Mouse (Mus musculus) hindbrain, embryonic 14.5 days (tissue): ENCODE data around the gene Lamtor3. TPM values are rescaled to one million over a fixed set of nuclear protein-coding genes. Genes with fewer than 3 reads are reported as not detected.

Experiments
- ATAC-seq: fragments of 200-750 bp; cut with Nextera tagmentation; 2 replicates; pipeline ENCODE4 v1.8.0; 2017; ENCODE audit warnings: moderate number of reproducible peaks, mild to moderate bottlenecking, moderate TSS enrichment, moderate library complexity; ENCODE audit not compliant: low FRiP score
- DNase-seq: peaks from one replicate; pipeline ENCODE4 v3.0.0-alpha.2; 2015; ENCODE audit warnings: low spot score
- H3K27ac ChIP-seq: fragments of 300-500 bp; sonication (generic); 2 replicates; pipeline ENCODE4 v1.5.1; 2014; ENCODE audit warnings: mild to moderate bottlenecking, moderate library complexity
- H3K27me3 ChIP-seq: fragments of 300-500 bp; sonication (generic); 2 replicates; pipeline ENCODE4 v1.6.1; 2014; ENCODE audit warnings: mild to moderate bottlenecking, low read length, mixed read lengths; ENCODE audit not compliant: control insufficient read depth, insufficient read depth
- H3K36me3 ChIP-seq: fragments of 300-500 bp; sonication (generic); replicated peaks from 2 replicates; pipeline ENCODE4 v1.6.1; 2014; ENCODE audit not compliant: control insufficient read depth, insufficient read depth
- H3K4me1 ChIP-seq: fragments of 300-500 bp; sonication (generic); replicated peaks from 2 replicates; pipeline ENCODE4 v1.6.1; 2014; ENCODE audit warnings: antibody characterized with exemption, low read length, mixed read lengths; ENCODE audit not compliant: control insufficient read depth, insufficient read depth
- H3K4me2 ChIP-seq: fragments of 300-500 bp; sonication (generic); replicated peaks from 2 replicates; pipeline ENCODE4 v1.6.1; 2014; ENCODE audit warnings: mild to moderate bottlenecking, moderate library complexity
- H3K4me3 ChIP-seq: fragments of 300-500 bp; sonication (generic); replicated peaks from 2 replicates; pipeline ENCODE4 v1.5.1; 2014; ENCODE audit warnings: mild to moderate bottlenecking, low read length
- H3K9ac ChIP-seq: fragments of 300-500 bp; sonication (generic); 2 replicates; pipeline ENCODE4 v1.6.1; 2014
- H3K9me3 ChIP-seq: fragments of 300-500 bp; sonication (generic); 2 replicates; pipeline ENCODE4 v1.6.1; 2016; ENCODE audit warnings: low read length; ENCODE audit not compliant: control insufficient read depth
- WGBS: fragments of 180-500 bp; shearing (Covaris S2); extraction: QIAGEN DNeasy Blood & Tissue Kit; methylation state at CpG from one replicate; pipeline ENCODE4 v1.1.7; 2014; 5-methylcytosine and 5-hydroxymethylcytosine counted together
- polyA plus RNA-seq: library from polyadenylated mRNA; unstranded; fragments of >200 nt; fragmentation: Nextera tagmentation; extraction: Ambion mirVana; gene quantifications from 2 replicates; pipeline ENCODE4 v1.2.1, GENCODE M21; 2014

The Lamtor3 gene
- polyA plus RNA-seq, 1 experiment from 2014 or later: 128 TPM

DNA sequence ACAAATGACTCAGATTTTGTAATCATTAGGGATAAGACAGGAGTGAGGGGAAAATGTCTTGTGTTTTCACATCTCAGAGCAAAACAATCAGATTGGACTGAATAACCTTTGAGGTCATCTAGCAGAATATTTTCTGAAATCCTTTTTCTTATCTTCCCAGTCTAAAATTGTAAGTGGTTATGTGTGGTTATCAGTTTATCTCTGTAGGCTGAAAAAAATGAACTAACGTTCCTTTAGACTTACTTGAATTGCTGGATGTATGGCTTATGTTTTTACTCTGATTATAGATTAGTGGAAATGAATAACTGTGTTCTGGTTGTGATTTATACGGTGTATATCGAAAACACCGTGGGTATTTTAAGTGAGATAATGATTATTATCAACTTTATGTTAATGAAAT is 2.3 kb downstream of the Lamtor3 start:
- DNase-seq (no peak), ATAC-seq (no peak)
- Histone ChIP-seq H3K27me3 (no peaks in the 10 kb centered on the region), H3K4me2 (no peak overlapping the region), H3K27ac (no peak overlapping the region), H3K9ac (no peak overlapping the region), H3K4me1 (peaks cover 20% of the 10 kb centered on the region), H3K36me3 (peaks cover 38% of the 10 kb centered on the region), H3K9me3 (no peaks in the 10 kb centered on the region), H3K4me3 (no peak overlapping the region)
- 98% methylated on average over 4 of the region's 4 CpGs for WGBS

DNA sequence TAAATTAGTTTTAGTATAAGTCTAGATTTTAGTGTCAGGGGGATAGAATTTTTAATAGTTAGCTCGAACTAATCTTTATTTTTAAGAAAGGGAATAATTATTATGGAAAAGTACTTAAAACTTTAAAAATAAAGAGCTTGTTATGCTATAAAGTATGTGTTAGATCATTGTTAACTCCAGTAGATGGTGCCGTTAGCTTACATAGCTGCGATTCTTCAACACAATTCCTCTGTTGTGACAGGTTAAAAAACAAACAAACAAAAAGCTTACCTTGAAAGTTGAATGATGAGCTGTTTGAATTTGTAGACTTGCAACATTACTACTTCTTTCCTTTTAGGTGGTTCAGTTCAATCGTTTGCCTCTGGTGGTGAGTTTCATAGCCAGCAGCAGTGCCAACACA is 8.7 kb downstream of the Lamtor3 start:
- DNase-seq (no peak), ATAC-seq (no peak)
- H3K27me3 ChIP-seq: no peaks in the 10 kb centered on the region
- H3K4me2 ChIP-seq: no peak overlapping the region
- no peak overlapping the region for H3K9ac ChIP-seq
- H3K36me3 ChIP-seq: peaks cover 78% of the 10 kb centered on the region
- no peak overlapping the region for H3K27ac ChIP-seq
- H3K4me3 ChIP-seq: no peak overlapping the region
- H3K4me1 ChIP-seq: no peaks in the 10 kb centered on the region
- 97% methylated on average over 4 of the region's 4 CpGs for WGBS
- H3K9me3 ChIP-seq: no peaks in the 10 kb centered on the region

DNA sequence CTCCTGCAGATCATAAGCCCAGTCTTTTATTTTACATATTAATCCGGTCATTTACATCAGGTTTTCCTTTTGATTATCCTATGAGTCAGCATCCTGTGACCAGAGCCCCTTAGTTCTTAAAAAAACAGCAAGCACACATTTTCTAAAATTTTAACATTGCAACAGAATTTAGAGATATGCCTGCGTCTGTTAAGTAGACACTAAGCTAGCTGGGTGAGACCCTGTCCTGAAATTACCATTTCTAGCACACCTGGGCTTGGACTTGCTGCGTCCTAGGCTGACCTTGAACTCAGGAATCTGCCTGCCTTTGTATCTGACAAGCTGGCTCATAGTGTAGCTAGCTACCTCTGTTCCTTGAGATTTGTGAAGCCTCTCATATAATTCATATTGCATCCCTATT is 11.6 kb downstream of the Lamtor3 start:
- no peak for ATAC-seq
- no peak overlapping the region for H3K9ac ChIP-seq
- WGBS: 94% methylated on average over 3 of the region's 3 CpGs

DNA sequence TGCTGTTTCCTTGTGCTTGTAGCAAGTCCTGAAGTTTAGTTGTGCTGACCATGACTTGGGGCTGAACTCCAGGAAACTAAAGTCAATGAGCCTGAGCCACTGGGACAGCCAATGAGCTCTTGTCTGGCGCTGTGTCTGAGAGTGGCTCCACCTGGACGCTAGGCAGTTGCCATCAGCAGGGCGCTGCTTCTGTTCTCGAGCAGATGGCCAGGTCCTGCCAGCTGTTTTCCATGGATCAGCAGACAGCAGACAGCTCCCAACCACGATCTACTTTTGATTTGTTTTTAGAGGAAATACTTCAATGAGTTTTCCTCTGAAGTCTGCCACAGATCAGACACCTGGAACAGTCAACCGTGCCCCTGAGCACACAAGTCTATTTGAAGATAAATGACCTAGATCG is 14.4 kb downstream of the Lamtor3 start:
- DNase-seq (no peak), ATAC-seq (no peak)
- H3K9me3 ChIP-seq: no peaks in the 10 kb centered on the region
- H3K27me3 ChIP-seq: no peaks in the 10 kb centered on the region
- H3K4me1 ChIP-seq: no peaks in the 10 kb centered on the region
- peaks cover 36% of the 10 kb centered on the region for H3K36me3 ChIP-seq
- no peak overlapping the region for H3K4me2 ChIP-seq
- H3K9ac ChIP-seq: no peak overlapping the region
- WGBS: 83% methylated on average over 7 of the region's 7 CpGs
- H3K4me3 ChIP-seq: no peak overlapping the region
- no peak overlapping the region for H3K27ac ChIP-seq

More for the DNA sequence above, 11.6 kb downstream of the Lamtor3 start:
- H3K4me1 ChIP-seq: no peaks in the 10 kb centered on the region
- H3K4me2 ChIP-seq: no peak overlapping the region
- peaks cover 62% of the 10 kb centered on the region for H3K36me3 ChIP-seq
- no peak for DNase-seq
- no peaks in the 10 kb centered on the region for H3K27me3 ChIP-seq
- no peaks in the 10 kb centered on the region for H3K9me3 ChIP-seq
- no peak overlapping the region for H3K27ac ChIP-seq
- H3K4me3 ChIP-seq: no peak overlapping the region

DNA sequence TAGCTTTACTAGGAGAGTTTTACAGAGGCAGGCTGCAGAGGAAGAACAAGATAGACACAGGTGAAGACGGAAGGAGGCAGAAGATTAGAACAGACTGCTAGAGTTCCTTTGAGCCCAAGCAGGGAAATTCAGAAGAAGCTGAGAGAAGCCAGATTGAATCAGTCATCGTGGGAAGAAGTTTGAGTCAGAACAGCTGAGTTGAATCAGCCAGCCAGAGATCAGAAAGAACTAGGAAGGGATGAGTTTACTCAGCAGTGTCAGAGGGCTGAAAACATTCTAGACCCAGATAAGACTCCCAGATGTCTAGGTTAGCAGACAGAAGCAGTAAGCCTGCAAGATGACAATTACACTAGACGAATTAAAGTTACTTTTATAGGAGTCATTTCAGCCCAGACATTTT is 15.7 kb downstream of the Lamtor3 start:
- Histone ChIP-seq H3K36me3 (peaks cover 24% of the 10 kb centered on the region), H3K4me3 (no peak overlapping the region), H3K4me1 (no peaks in the 10 kb centered on the region), H3K4me2 (no peak overlapping the region), H3K27me3 (no peaks in the 10 kb centered on the region), H3K27ac (no peak overlapping the region), H3K9me3 (no peaks in the 10 kb centered on the region), H3K9ac (no peak overlapping the region)
- 83% methylated on average over 3 of the region's 3 CpGs for WGBS
- ATAC-seq (no peak), DNase-seq (no peak)

DNA sequence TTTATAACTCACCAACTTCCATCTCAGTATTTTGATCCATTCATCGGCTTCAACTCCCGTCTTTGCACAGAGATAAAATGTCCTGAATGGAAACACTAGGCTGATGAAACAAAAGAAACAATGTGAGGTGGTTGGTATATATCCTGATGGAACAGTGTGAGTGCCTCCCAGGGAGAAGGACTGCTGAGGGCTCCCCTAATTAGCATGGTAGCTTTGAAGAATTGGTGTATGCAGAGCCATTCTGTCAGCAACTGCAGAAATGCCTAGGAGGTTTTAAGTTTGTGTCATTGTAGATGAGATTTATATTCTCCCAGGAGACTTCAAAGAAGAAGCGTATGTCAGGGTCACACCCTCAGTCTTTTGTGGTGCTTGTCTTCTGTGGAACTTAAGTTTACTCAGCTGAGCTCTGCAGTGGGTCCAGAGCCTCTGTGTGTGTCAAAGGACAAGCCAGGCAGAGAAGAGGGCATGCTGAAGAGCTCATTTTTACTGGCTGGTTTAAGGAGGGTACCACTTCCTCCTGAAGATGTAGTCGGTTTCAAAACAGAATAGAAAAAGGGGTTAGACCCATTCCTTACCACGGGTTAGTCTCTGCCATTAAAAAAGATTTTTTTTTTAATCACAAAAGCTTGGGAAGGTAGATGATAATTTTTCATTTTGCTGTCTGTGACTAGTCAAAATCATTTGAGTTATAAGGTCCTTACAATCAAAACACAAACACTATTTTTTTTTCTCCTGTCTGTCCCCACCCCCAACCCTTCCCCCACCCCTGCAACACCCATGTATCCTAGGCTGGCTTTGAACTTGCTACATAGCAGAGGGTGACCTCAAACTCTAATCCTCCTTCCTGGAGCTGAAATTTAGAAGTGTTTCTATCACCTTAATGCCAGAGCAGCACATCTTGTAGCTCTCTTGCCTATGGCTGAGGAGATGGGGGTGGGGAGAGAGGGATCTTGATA is 17.5 kb downstream of the Lamtor3 start:
- DNase-seq (no peak), ATAC-seq (no peak)
- H3K9ac ChIP-seq: no peak overlapping the region
- H3K27ac ChIP-seq: no peak overlapping the region
- no peaks in the 10 kb centered on the region for H3K27me3 ChIP-seq
- peaks cover 8% of the 10 kb centered on the region; the same call in 1 of the 2 replicates for H3K36me3 ChIP-seq
- H3K4me1 ChIP-seq: no peaks in the 10 kb centered on the region
- no peak overlapping the region for H3K4me3 ChIP-seq
- WGBS: 36% methylated on average over 5 of the region's 5 CpGs
- H3K4me2 ChIP-seq: no peak overlapping the region
- H3K9me3 ChIP-seq: no peaks in the 10 kb centered on the region

DNA sequence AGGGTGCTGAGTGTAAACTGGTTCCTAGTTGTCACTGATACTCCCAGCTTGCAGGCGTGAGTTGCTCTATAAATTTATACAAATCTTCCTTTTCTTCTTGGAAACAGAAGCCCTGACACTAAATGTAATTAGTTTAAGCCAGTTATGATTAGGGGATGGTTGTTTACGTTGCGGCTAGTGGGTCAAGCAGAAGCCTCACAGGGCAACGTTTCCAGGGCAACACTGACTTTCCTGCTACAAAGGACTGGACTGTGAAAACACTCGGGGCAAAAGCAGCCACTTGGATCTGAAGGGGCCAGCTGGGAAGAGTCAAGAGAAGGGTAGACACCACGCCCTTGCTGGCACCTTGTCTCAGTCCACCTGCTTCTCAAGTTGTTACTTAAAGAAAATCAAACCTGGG is 18.2 kb downstream of the Lamtor3 start:
- WGBS: 40% methylated on average over 6 of the region's 6 CpGs
- Histone ChIP-seq H3K4me1 (no peaks in the 10 kb centered on the region), H3K4me3 (no peak overlapping the region), H3K27ac (no peak overlapping the region), H3K27me3 (no peaks in the 10 kb centered on the region), H3K36me3 (peaks cover 2% of the 10 kb centered on the region; the same call in 1 of the 2 replicates), H3K9me3 (no peaks in the 10 kb centered on the region), H3K4me2 (no peak overlapping the region), H3K9ac (no peak overlapping the region)
- ATAC-seq: no peak
- DNase-seq: no peak

DNA sequence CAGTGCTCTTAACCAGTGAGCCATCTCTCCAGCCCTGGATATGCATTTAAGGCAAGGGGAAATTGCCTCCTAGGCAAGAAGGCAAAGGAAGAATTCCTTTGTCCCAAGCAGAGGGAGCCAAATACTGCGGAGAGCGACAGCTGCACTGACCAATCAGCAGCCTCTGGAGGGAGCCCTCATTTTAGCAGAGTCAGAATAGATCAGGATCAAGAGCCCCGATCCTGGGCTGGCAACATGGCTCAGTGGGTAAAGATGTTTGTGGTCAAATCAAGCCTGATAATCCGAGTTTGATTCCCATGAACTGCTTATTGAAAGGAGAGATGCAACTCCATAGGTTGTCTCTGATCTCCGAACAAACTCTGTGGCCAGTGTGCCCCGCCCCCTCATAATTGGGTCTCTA is 20.3 kb downstream of the Lamtor3 start:
- ATAC-seq: peak; percentile 64; the same call in 1 of the 2 replicates
- no peaks in the 10 kb centered on the region for H3K9me3 ChIP-seq
- H3K4me1 ChIP-seq: no peaks in the 10 kb centered on the region
- H3K9ac ChIP-seq: no peak overlapping the region
- H3K4me3 ChIP-seq: no peak overlapping the region
- no peaks in the 10 kb centered on the region for H3K27me3 ChIP-seq
- 0 out of 2 replicates have a peak overlapping the region, but pooled peaks have one; percentile 27 for H3K4me2 ChIP-seq
- peak; percentile 47 for DNase-seq
- no peak overlapping the region for H3K27ac ChIP-seq
- no peaks in the 10 kb centered on the region for H3K36me3 ChIP-seq
- WGBS: 38% methylated on average over 6 of the region's 6 CpGs

DNA sequence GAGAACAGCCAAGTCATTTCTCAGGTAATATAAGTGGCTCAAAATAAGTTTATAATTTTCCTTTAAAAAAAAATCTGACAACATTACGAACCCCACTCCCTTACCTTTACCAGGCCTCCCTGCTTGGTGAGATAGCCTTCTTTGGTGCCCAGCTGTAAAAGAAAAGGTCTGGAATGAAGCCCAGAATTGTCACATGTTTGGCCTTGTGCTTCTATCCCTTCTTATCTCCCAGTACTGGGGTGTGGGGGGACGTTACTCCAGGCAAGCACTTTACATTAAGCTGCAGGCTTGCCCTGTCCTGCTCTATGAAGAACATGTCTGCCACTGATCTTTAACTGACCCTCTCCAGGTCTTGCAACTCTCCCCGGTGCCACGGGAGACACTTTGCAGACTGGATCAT is 22.5 kb downstream of the Lamtor3 start:
- H3K4me2 ChIP-seq: no peak overlapping the region
- no peaks in the 10 kb centered on the region for H3K27me3 ChIP-seq
- no peaks in the 10 kb centered on the region for H3K4me1 ChIP-seq
- H3K36me3 ChIP-seq: no peaks in the 10 kb centered on the region
- H3K27ac ChIP-seq: no peak overlapping the region
- no peak overlapping the region for H3K9ac ChIP-seq
- no peak overlapping the region for H3K4me3 ChIP-seq
- 79% methylated on average over 4 of the region's 4 CpGs for WGBS
- DNase-seq: no peak
- no peaks in the 10 kb centered on the region for H3K9me3 ChIP-seq
- no peak for ATAC-seq
